Mouse (Mus musculus) lung, embryonic 15.5 days (tissue): ENCODE data around the gene Gm10320. TPM values are rescaled to one million over a fixed set of nuclear protein-coding genes. Genes with fewer than 3 reads are reported as not detected.

Experiments used
- ATAC-seq: fragments of 200-750 bp; cut with Nextera tagmentation; 2 replicates; pipeline ENCODE4 v1.8.0; 2017; ENCODE audit warnings: moderate number of reproducible peaks, borderline replicate concordance; ENCODE audit not compliant: low FRiP score, low TSS enrichment; ENCODE audit errors: extremely low read depth
- H3K27ac ChIP-seq: fragments of 300-500 bp; sonication (generic); 2 replicates; pipeline ENCODE4 v1.5.1; 2015; ENCODE audit warnings: moderate library complexity, mild to moderate bottlenecking, inconsistent platforms
- H3K27me3 ChIP-seq: fragments of 300-500 bp; sonication (generic); 2 replicates; pipeline ENCODE4 v1.6.1; 2015; ENCODE audit warnings: inconsistent platforms
- H3K36me3 ChIP-seq: fragments of 300-500 bp; sonication (generic); 2 replicates; pipeline ENCODE4 v1.6.1; 2015; ENCODE audit warnings: inconsistent platforms
- H3K4me1 ChIP-seq: fragments of 300-500 bp; sonication (generic); 2 replicates; pipeline ENCODE4 v1.6.1; 2015; ENCODE audit warnings: inconsistent platforms
- H3K4me2 ChIP-seq: fragments of 300-500 bp; sonication (generic); 2 replicates; pipeline ENCODE4 v1.6.1; 2015; ENCODE audit warnings: inconsistent platforms, mild to moderate bottlenecking, moderate library complexity
- H3K4me3 ChIP-seq: fragments of 300-500 bp; sonication (generic); 2 replicates; pipeline ENCODE4 v1.5.1; 2015; ENCODE audit warnings: mild to moderate bottlenecking, inconsistent platforms
- H3K9ac ChIP-seq: fragments of 300-500 bp; sonication (generic); 2 replicates; pipeline ENCODE4 v1.6.1; 2015; ENCODE audit warnings: inconsistent platforms
- H3K9me3 ChIP-seq: fragments of 300-500 bp; sonication (generic); 2 replicates; pipeline ENCODE4 v1.6.1; 2016; ENCODE audit warnings: inconsistent platforms
- WGBS: fragments of 180-500 bp; shearing (Covaris S2); methylation state at CpG from one replicate; pipeline ENCODE4 v1.1.7; 2015; 5-methylcytosine and 5-hydroxymethylcytosine counted together
- polyA plus RNA-seq: library from polyadenylated mRNA; unstranded; fragments of >200 nt; fragmentation: Nextera tagmentation; extraction: Ambion mirVana; gene quantifications from 2 replicates; pipeline ENCODE4 v1.2.1, GENCODE M21; 2015

The Gm10320 gene
- polyA plus RNA-seq, 1 experiment from 2014 or later = 1.6 TPM

DNA sequence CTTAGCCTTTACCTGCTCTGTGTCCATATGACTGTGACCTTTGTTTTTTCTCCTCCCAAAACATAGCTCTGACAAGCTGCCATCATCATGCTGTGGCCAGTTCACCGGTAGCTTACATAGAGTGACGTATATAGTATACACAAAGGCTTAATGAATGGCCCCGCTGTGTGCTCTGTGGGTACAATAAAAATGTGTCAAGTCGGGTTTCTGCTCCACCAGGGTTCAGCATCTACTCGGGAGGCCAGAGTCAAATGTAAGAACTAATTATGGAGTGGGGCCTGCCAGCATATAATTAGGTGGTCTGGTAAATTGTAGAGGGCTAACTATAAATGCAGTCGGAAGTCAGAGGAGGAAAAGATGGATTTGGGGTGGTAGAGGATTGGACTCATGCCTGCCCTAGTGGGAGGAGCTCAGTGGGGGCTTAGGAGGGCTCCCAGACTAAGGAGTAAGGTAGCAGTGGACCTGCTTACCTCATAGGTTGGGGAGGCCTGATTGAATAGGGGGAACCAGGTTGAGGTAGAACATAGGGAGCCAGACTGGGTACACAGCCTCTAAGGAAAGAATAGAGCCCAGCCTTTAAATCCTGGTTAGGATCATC, 32.0 kb upstream of the Gm10320 start:
- no peaks in the 10 kb centered on the region for H3K27me3 ChIP-seq
- H3K27ac ChIP-seq = no peak overlapping the region
- 53% methylated on average over 6 of the region's 6 CpGs for WGBS
- no peak overlapping the region for H3K4me2 ChIP-seq
- no peak overlapping the region for H3K9ac ChIP-seq
- no peaks in the 10 kb centered on the region for H3K4me1 ChIP-seq
- H3K9me3 ChIP-seq = no peaks in the 10 kb centered on the region
- H3K36me3 ChIP-seq = no peaks in the 10 kb centered on the region
- ATAC-seq = no peak
- no peak overlapping the region for H3K4me3 ChIP-seq

DNA sequence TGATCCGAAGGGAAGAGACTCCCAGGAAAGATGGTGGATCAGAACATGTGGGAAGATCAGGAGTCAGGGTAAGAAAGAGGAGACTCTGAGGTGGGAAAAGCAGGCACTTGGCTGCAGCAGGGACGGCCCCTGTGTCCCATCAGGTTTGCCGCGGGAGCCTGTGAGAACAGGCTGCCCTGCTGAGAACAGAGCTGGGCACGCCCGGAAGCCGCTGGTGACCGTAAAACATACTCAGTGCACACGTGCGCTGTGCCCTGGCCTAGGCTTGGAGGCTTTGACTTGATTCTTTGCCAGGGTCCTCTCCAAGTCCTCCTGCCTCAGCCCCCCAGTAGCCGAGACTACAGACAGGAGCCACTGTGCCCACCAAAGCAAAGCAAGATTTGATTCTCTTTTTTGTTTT, 26.5 kb upstream of the Gm10320 start:
- no peaks in the 10 kb centered on the region for H3K27me3 ChIP-seq
- ATAC-seq = no peak
- H3K36me3 ChIP-seq = no peaks in the 10 kb centered on the region
- H3K27ac ChIP-seq = no peak overlapping the region
- no peaks in the 10 kb centered on the region for H3K9me3 ChIP-seq
- H3K9ac ChIP-seq = no peak overlapping the region
- 37% methylated on average over 11 of the region's 11 CpGs for WGBS
- H3K4me1 ChIP-seq = 0 out of 2 replicates have a peak, but pooled peaks cover 9% of the 10 kb centered on the region
- H3K4me2 ChIP-seq = no peak overlapping the region
- no peak overlapping the region for H3K4me3 ChIP-seq

DNA sequence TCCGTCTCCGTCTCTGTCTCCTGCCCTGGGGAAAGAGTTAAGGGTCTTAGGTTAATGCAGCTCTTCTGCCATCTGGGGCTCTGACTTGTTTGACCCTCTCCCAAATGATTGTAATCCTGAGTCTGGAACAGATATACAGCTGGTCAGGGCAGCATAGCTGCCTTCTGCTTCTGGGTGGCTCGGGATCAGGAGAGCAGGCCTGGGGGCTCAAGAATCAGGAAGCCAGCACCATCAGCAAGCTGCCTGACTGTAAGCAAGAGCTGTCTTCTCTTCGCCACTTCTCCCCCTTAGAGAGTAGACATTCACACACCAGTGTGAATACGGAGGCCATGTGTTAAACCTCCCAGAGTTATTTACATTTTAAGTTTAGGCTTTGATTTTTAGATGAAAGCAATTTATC, 25.9 kb upstream of the Gm10320 start:
- Histone ChIP-seq H3K36me3 (no peaks in the 10 kb centered on the region), H3K9me3 (no peaks in the 10 kb centered on the region), H3K4me1 (0 out of 2 replicates have a peak, but pooled peaks cover 9% of the 10 kb centered on the region), H3K4me3 (no peak overlapping the region), H3K9ac (no peak overlapping the region), H3K27me3 (no peaks in the 10 kb centered on the region), H3K4me2 (no peak overlapping the region), H3K27ac (no peak overlapping the region)
- 18% methylated on average over 5 of the region's 5 CpGs for WGBS
- no peak for ATAC-seq

DNA sequence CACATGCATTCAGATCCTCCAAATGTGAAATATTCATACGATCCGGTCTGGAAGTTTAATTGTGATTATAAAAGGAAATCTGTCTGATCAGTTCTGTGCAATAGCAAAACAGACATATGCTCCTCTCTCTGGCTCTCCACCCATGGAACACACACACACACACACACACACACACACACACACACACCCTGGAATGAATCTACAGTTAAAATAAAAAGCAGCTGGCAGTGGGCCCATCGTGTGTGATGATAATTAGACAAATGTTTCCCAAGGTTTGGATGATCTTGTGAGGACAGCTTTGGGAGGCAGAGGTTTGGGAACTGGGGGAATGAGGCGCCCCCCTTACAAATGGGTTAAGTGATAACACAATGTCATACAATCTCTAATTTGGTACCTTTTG, 25.2 kb upstream of the Gm10320 start:
- Histone ChIP-seq H3K27me3 (no peaks in the 10 kb centered on the region), H3K36me3 (no peaks in the 10 kb centered on the region), H3K4me2 (no peak overlapping the region), H3K27ac (no peak overlapping the region), H3K4me3 (no peak overlapping the region), H3K9me3 (no peaks in the 10 kb centered on the region), H3K4me1 (0 out of 2 replicates have a peak, but pooled peaks cover 9% of the 10 kb centered on the region), H3K9ac (no peak overlapping the region)
- ATAC-seq = no peak
- whole genome bisulfite sequencing = 63% methylated on average over 4 of the region's 4 CpGs

DNA sequence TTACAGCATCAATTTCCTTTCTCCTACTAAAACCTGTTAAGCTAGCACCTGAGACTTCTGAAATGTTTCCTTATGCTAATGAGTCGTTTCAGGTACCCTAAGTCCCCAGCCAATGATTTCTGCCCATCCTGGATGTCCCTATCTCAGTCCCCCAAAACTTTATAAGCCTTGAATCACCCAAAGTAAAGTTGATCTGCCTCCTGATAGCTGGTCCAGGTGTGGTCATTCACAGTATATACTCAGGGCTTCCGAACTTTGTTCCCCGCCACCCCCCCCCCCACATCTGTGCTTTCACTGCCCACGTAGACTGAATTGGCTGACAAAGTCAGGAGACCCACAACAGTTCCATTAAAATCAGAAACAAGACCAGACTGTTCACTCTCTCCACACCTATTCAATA, 20.3 kb upstream of the Gm10320 start:
- Histone ChIP-seq H3K9me3 (no peaks in the 10 kb centered on the region), H3K36me3 (no peaks in the 10 kb centered on the region), H3K4me2 (no peak overlapping the region), H3K27me3 (peaks cover 12% of the 10 kb centered on the region), H3K4me3 (no peak overlapping the region), H3K9ac (no peak overlapping the region), H3K27ac (no peak overlapping the region), H3K4me1 (no peaks in the 10 kb centered on the region)
- ATAC-seq = no peak
- WGBS = 79% methylated on average over 4 of the region's 4 CpGs

DNA sequence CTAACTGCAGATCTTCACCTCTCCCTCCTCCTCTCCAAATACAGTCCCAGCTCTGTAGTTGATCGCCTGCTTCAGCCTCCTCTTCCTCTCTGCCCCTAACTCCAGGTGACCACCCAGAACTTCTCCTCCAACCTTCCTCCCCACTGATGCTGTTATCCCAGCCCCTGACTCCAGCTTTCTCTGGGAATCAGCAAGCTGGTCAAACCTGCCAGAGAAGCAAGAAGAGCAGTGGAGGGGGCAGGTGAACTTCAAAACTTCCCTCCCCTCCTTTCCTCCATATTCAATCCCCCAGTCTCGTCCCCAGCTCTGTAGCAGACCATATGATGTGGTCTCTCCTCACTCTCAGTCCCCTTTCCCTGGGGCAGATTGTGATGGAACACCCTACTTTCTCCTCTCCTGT, 15.9 kb upstream of the Gm10320 start:
- H3K4me1 ChIP-seq = peaks cover 25% of the 10 kb centered on the region
- H3K9ac ChIP-seq = no peak overlapping the region
- H3K27me3 ChIP-seq = peaks cover 55% of the 10 kb centered on the region
- no peak overlapping the region for H3K27ac ChIP-seq
- no peak overlapping the region for H3K4me3 ChIP-seq
- no peaks in the 10 kb centered on the region for H3K36me3 ChIP-seq
- ATAC-seq = no peak
- WGBS = 41% methylated on average over 2 of the region's 2 CpGs
- no peaks in the 10 kb centered on the region for H3K9me3 ChIP-seq
- no peak overlapping the region for H3K4me2 ChIP-seq

DNA sequence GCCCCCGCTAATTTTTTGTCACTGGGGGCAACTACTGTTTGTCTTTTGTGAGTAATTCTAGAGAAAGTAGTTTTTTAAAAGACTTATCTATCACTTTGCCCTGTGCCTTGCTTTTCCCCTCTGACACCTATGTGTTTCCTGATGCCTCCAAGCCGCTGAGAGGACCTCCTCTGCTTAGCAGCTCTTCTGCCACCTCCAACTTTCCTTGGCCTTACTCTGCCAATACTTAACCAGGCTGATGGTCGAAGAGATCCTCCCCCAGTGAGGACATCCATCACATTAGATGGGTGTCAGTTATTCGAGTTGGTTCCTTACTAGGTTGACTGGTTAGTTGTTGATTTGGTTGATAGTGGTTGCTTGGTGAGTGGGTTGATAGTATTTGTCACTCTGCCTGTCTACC, 14.7 kb upstream of the Gm10320 start:
- 10% methylated on average over 4 of the region's 4 CpGs for WGBS

DNA sequence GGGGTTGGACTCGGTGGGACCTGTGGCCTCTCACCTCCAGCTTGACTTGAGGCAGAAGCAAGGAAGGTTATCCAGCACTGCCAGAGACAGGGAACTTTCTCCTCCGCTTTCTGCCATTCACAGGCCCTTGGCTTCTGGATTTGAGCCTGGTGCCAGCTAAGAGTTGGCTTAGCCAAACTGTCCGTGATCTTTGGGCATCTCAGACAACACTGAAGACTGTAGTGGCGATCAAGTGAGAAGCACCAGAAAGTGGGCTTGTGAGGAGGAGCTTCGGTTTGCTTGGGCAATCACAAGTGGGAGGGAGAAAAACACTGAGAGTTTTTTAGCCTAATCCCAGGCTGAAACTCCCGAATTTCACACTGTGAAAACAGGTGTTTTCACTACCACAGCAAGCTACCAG, 14.2 kb upstream of the Gm10320 start:
- ATAC-seq = no peak
- 39% methylated on average over 6 of the region's 6 CpGs for WGBS

More for the DNA sequence above, 14.7 kb upstream of the Gm10320 start:
- Histone ChIP-seq H3K36me3 (no peaks in the 10 kb centered on the region), H3K9ac (no peak overlapping the region), H3K9me3 (no peaks in the 10 kb centered on the region), H3K4me1 (peaks cover 28% of the 10 kb centered on the region), H3K27me3 (peaks cover 66% of the 10 kb centered on the region), H3K27ac (no peak overlapping the region), H3K4me2 (no peak overlapping the region), H3K4me3 (no peak overlapping the region)
- no peak for ATAC-seq

DNA sequence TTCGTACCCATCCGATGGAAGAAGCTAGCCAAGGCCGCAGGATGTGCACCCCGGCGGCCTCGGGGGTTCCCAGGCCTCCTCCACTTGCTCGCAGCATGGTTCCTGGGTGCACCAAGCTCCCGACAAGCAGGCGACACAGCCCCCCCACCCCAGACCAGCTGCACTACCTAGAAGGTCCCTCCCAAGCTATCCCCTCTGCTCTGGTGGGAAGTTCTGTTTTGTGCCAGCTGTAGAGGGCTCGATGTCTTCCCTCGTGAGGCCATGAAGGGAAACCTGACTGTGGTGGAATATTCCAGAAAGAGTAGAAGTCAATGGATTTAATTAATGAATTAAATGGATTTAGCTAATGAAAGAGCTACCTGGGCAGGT, 13.7 kb upstream of the Gm10320 start:
- no peak for ATAC-seq
- Histone ChIP-seq H3K36me3 (no peaks in the 10 kb centered on the region), H3K9ac (no peak overlapping the region), H3K9me3 (no peaks in the 10 kb centered on the region), H3K4me3 (0 out of 2 replicates have a peak overlapping the region, but pooled peaks have one; percentile 40), H3K4me2 (no peak overlapping the region), H3K27me3 (peaks cover 76% of the 10 kb centered on the region), H3K27ac (no peak overlapping the region), H3K4me1 (peaks cover 28% of the 10 kb centered on the region)
- 13% methylated on average over 11 of the region's 11 CpGs for WGBS

More for the DNA sequence above, 14.2 kb upstream of the Gm10320 start:
- Histone ChIP-seq H3K4me2 (no peak overlapping the region), H3K9me3 (no peaks in the 10 kb centered on the region), H3K27ac (no peak overlapping the region), H3K4me1 (peaks cover 28% of the 10 kb centered on the region), H3K4me3 (no peak overlapping the region), H3K9ac (no peak overlapping the region), H3K27me3 (peaks cover 71% of the 10 kb centered on the region), H3K36me3 (no peaks in the 10 kb centered on the region)

DNA sequence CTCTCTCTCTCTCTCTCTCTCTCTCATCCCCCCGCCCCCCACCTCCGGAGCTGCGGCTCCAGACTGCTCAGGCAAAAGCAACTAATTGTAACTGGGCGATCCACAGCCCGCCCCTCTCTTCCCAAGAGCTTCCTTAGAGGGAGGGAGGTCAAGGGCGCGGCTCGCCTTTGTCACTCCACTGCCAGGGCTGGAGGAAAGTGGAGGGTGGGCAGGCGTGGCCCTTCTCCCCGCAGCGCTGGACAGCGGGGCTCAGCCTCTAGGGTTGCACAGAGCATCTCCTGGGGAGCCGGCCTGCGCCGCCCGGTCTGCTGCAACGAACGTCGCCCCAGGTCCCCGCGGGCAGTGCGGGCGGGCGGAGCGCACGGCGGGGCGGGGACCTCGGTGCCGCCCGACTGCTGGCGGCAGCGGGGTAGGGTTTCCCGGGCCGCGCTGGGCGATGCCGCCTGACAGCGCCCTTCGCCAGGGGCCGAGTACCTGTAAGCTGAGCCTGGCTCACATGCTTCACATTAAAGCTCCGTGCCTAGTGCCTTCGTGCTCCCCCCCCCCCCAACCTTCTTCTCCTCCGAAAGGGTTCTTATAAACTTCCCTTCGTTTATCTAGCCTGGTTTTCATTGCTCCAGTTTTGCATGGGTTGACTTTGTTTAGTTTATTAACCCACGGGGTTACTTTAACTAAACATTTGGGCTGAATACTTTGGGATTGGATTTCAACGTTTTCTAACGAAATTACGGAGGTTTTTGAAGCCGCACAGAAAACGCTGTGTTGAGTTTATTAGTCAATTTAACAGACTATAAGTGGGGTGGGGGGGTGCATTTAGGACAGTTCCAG, 13.1 kb upstream of the Gm10320 start:
- Histone ChIP-seq H3K27me3 (peaks cover 82% of the 10 kb centered on the region), H3K4me2 (peak overlapping the region; percentile 81), H3K9ac (no peak overlapping the region), H3K4me1 (peaks cover 28% of the 10 kb centered on the region), H3K4me3 (peak overlapping the region; percentile 40), H3K36me3 (no peaks in the 10 kb centered on the region), H3K9me3 (no peaks in the 10 kb centered on the region), H3K27ac (no peak overlapping the region)
- peak; percentile 50; the same call in 1 of the 2 replicates for ATAC-seq
- WGBS = 1% methylated on average over 45 of the region's 51 CpGs

DNA sequence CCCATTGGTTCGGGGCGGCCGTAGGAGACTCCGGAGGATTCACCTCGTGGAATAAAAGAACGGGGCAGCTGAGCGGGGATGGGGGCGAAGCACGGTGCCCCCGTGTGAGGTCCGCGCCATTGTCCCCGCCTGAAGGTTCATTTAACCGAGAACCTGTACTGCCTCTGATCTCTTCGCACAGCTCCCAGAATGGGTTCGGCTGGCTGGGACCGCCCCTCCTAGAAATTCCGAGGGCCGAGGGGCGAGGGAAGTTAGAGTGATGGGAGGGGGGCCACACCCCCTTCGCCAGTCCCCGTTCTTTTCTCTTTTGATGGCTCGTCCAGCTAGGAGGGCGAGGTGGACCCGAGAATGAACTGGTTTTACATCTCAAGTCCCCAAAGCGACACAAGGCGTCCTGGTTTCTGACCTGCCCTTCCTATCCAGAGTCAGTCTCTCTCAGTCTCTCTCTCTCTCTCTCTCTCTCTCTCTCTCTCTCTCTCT, 12.4 kb upstream of the Gm10320 start:
- H3K27me3 ChIP-seq = peaks cover 89% of the 10 kb centered on the region
- H3K27ac ChIP-seq = no peak overlapping the region
- H3K4me3 ChIP-seq = peak overlapping the region; percentile 40
- peaks cover 28% of the 10 kb centered on the region for H3K4me1 ChIP-seq
- H3K36me3 ChIP-seq = no peaks in the 10 kb centered on the region
- ATAC-seq = no peak
- H3K9me3 ChIP-seq = no peaks in the 10 kb centered on the region
- WGBS = under 1% methylated on average over 27 of the region's 27 CpGs
- no peak overlapping the region for H3K9ac ChIP-seq
- peak overlapping the region; percentile 81 for H3K4me2 ChIP-seq

DNA sequence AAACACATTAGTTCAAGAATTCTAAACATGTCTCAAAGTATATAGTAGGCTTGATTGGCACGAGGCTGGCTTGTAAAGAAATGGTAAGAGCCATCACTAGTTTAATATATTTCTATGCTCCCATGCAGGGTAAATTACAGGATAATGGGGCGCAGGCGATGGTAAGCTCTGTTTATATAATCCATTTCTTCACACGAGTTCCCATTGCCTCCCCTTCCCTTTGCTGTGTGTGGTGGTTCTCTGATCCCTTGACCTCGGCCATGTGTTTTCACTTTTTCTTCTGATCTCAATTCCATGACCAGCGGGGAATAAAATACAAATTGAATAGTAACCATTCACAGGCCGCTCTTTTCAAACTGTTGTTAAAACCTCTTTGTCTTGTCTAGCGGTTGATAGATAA, 11.8 kb upstream of the Gm10320 start:
- Histone ChIP-seq H3K9me3 (no peaks in the 10 kb centered on the region), H3K9ac (no peak overlapping the region), H3K27ac (no peak overlapping the region), H3K36me3 (no peaks in the 10 kb centered on the region), H3K4me2 (peak overlapping the region; percentile 81; the same call in 1 of the 2 replicates), H3K4me1 (peaks cover 28% of the 10 kb centered on the region), H3K4me3 (no peak overlapping the region), H3K27me3 (peaks cover 95% of the 10 kb centered on the region)
- no peak for ATAC-seq
- WGBS = 4% methylated on average over 8 of the region's 8 CpGs
